Mouse (Mus musculus) heart, postnatal 0 days (tissue): ENCODE measurements around the gene Endov. TPM values are rescaled to one million over a fixed set of nuclear protein-coding genes. Genes with fewer than 3 reads are reported as not detected.

Experiments used
- ATAC-seq: fragments of 200-750 bp; cut with Nextera tagmentation; 2 replicates; pipeline ENCODE4 v1.8.0; 2017; ENCODE audit warnings: low read depth, moderate number of reproducible peaks, moderate library complexity; ENCODE audit not compliant: insufficient read depth
- DNase-seq: peaks from one replicate; pipeline ENCODE4 v3.0.0-alpha.2; 2016; ENCODE audit warnings: low spot score
- H3K27ac ChIP-seq: fragments of 300-500 bp; sonication (generic); 2 replicates; pipeline ENCODE4 v1.5.1; 2014; ENCODE audit warnings: low read depth, mild to moderate bottlenecking
- H3K27me3 ChIP-seq: fragments of 300-500 bp; sonication (generic); 2 replicates; pipeline ENCODE4 v1.6.1; 2014; ENCODE audit warnings: low read length, mixed read lengths; ENCODE audit not compliant: control insufficient read depth, insufficient read depth
- H3K36me3 ChIP-seq: fragments of 300-500 bp; sonication (generic); replicated peaks from 2 replicates; pipeline ENCODE4 v1.6.1; 2014; ENCODE audit warnings: low read length, mixed read lengths; ENCODE audit not compliant: control insufficient read depth, insufficient read depth
- H3K4me1 ChIP-seq: fragments of 300-500 bp; sonication (generic); 2 replicates; pipeline ENCODE4 v1.6.1; 2014; ENCODE audit warnings: antibody characterized with exemption; ENCODE audit not compliant: control insufficient read depth, insufficient read depth
- H3K4me2 ChIP-seq: fragments of 300-500 bp; sonication (generic); 2 replicates; pipeline ENCODE4 v1.6.1; 2014; ENCODE audit warnings: low read depth, mild to moderate bottlenecking, low read length, moderate library complexity
- H3K4me3 ChIP-seq: fragments of 300-500 bp; sonication (generic); 2 replicates; pipeline ENCODE4 v1.5.1; 2014; ENCODE audit warnings: low read depth, low read length
- H3K9ac ChIP-seq: fragments of 300-500 bp; sonication (generic); replicated peaks from 2 replicates; pipeline ENCODE4 v1.6.1; 2014; ENCODE audit warnings: low read depth, low read length, mixed read lengths
- H3K9me3 ChIP-seq: fragments of 300-500 bp; sonication (generic); replicated peaks from 2 replicates; pipeline ENCODE4 v1.6.1; 2016; ENCODE audit warnings: low read length; ENCODE audit not compliant: control insufficient read depth
- CTCF ChIP-seq: IDR thresholded peaks from 2 replicates; pipeline ENCODE4 v1.5.1; 2016; ENCODE audit warnings: antibody characterized with exemption, control low read depth, low read depth
- EP300 ChIP-seq: IDR thresholded peaks from 2 replicates; pipeline ENCODE4 v1.6.1; 2016; ENCODE audit warnings: antibody characterized with exemption, low read depth
- WGBS: fragments of 180-500 bp; shearing (Covaris S2); extraction: QIAGEN DNeasy Blood & Tissue Kit; methylation state at CpG from one replicate; pipeline ENCODE4 v1.1.7; 2014; 5-methylcytosine and 5-hydroxymethylcytosine counted together
- polyA plus RNA-seq: library from polyadenylated mRNA; unstranded; fragments of >200 nt; fragmentation: Nextera tagmentation; extraction: Ambion mirVana; gene quantifications from 2 replicates; pipeline ENCODE4 v1.2.1, GENCODE M21; 2015
- total RNA-seq: library from RNA; depleted of rRNA; stranded (reverse); fragments of >200 nt; gene quantifications from 2 replicates; pipeline ENCODE4 v1.2.3, GENCODE M21; 2014; ENCODE audit warnings: low replicate concordance

Endov gene
- total and polyA plus RNA-seq, 2 experiments from 2014 or later: 7.4 to 15.0 TPM

DNA sequence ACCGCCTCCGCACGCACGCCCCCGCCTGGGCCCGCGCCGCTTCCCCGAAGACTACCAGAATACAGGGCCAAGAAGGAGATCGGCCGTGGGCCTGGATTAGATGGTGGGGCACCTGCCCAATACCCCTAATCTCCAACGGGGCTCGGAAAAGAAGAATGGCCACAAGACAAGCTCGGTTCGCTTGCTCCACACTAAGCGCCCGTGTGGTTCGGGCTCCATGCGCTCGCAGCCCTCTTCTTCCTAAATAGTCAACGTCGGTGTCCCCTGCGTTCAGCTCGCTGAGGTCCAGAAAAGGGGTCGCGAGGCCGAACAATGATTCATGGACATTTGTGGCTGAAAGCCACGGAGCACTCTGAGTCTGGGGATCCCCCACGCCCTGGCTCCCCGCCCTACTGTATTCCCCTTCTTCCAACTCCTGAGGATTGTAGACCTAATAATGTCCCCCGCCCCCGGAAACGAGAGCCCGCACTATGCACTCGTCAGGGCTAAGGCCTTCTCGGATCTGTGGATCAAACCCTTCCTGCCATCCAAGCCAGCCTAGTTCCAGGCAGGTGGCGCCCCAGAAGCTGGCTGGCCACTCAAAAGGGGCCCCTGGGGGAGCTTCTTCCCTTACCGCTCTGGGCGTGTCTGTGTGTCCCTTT lies 56.9 kb downstream of the Endov start:
- peak overlapping the region; percentile 99 for H3K4me2 ChIP-seq
- H3K27me3 ChIP-seq: peaks cover 85% of the 10 kb centered on the region
- no peak for ATAC-seq
- TF ChIP-seq EP300 (no peak), CTCF (no peak)
- H3K4me1 ChIP-seq: peaks cover 29% of the 10 kb centered on the region
- peak overlapping the region; percentile 64 for H3K4me3 ChIP-seq
- H3K9ac ChIP-seq: peak overlapping the region; percentile 29; the same call in 1 of the 2 replicates
- no peak overlapping the region for H3K27ac ChIP-seq
- 2% methylated on average over 39 of the region's 39 CpGs for WGBS
- no peaks in the 10 kb centered on the region for H3K9me3 ChIP-seq
- H3K36me3 ChIP-seq: no peaks in the 10 kb centered on the region
- DNase-seq: no peak

DNA sequence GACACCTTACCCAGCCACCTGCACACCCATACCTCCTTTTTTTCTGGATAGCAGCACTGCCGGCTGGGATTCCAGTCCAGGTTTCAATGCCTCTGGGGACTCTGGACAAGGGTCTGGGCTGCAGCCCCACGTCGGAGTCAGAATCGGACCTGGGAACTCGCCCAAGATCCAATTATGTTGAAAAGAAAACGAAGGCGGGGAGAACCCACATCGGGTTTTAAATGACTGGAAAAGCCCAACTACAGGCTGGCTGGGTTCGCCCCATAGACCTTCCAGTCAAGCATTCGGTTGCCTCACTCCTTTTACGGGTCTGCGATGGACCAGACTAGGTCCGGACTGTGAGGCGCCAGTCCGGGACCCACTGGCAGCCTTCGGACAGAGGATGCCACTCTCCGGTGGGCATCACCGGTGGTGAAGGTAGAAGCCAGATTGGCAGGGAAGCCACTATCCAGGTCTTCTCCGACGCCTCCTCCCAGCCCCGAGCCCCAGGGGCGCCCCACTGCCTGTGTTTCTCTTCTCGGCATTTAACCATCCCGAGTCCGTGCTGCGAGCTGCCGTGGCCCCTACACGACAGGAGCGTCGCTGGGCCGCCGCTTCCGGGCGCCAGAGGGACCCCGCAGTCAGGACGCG lies 57.7 kb downstream of the Endov start:
- Histone ChIP-seq H3K4me1 (peaks cover 29% of the 10 kb centered on the region), H3K27me3 (peaks cover 83% of the 10 kb centered on the region), H3K9ac (no peak overlapping the region; the same call in 1 of the 2 replicates), H3K36me3 (no peaks in the 10 kb centered on the region), H3K4me3 (peak overlapping the region; percentile 64), H3K9me3 (no peaks in the 10 kb centered on the region), H3K27ac (no peak overlapping the region), H3K4me2 (peak overlapping the region; percentile 99)
- WGBS: 2% methylated on average over 36 of the region's 37 CpGs
- TF ChIP-seq EP300 (no peak), CTCF (no peak; the same call in 1 of the 2 replicates)
- ATAC-seq (no peak), DNase-seq (no peak)

DNA sequence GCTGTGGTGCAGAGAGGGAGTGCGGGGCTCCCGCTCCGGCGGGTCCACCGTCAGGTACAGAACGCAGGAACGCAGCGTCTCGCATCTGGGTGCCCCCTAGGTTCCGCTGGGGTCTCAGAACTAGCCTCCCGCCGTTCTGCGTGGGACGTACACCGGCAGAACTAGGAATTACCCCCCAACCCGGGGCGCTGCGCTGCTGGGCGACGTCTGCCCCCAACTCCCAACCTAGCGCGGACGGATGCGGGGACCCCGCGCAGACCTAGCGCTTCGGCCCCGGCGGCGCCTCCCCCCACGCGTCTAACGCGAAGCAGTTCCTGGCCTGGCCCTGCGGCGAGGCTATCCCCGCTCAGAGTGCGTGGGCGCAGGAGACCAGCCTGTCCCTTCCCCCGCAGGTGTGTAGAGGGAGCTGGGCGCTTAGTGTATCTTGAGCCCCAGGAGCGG lies 58.2 kb downstream of the Endov start:
- Histone ChIP-seq H3K9ac (no peak overlapping the region; the same call in 1 of the 2 replicates), H3K36me3 (no peaks in the 10 kb centered on the region), H3K9me3 (no peaks in the 10 kb centered on the region), H3K4me2 (peak overlapping the region; percentile 99), H3K4me1 (peaks cover 29% of the 10 kb centered on the region), H3K27ac (no peak overlapping the region), H3K27me3 (peaks cover 82% of the 10 kb centered on the region), H3K4me3 (peak overlapping the region; percentile 64)
- WGBS: under 1% methylated on average over 42 of the region's 43 CpGs
- ATAC-seq (no peak), DNase-seq (no peak)
- TF ChIP-seq EP300 (no peak), CTCF (no peak)

DNA sequence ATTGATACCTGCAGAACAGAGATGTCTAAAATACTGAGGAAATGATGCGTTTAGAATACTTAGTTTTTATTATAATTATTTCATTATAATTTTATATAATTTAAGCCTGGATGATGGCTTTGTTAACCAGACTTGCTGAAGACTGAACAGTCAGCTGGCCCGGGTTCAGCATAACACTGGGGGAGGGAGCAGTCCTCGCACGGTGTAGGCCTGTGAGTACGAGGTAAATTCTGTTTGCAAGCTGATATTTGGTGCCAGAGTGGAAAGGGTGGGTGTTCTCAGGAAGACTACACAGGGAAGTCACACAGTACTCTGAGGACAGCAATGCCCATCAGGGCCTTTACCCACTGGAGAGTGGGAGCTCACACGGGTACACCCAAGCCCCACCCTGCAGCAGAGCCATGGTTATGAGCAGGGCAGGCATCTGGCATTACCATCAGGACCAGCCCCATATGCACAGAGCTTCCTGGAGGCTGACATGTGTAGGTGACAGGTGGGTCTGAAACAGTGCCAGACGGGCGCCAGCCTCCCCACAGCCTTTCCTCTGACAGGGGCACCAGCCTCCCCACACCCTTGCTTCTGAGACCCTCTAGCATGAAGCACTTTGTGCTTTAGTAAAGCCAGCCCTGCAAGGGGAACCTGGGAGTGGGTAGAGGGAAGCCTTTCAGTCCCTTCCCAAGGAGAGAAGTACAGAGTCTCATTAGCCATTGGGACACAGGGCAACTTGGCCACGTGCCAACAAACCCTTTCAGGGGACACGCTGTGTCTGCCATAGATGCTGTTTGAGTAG lies 59.6 kb downstream of the Endov start:
- Histone ChIP-seq H3K9me3 (no peaks in the 10 kb centered on the region), H3K27me3 (peaks cover 74% of the 10 kb centered on the region), H3K4me1 (peaks cover 29% of the 10 kb centered on the region), H3K4me2 (no peak overlapping the region), H3K9ac (no peak overlapping the region), H3K36me3 (no peaks in the 10 kb centered on the region), H3K4me3 (no peak overlapping the region), H3K27ac (no peak overlapping the region)
- ATAC-seq: no peak
- TF ChIP-seq CTCF: no peak
- TF ChIP-seq EP300: no peak
- WGBS: 59% methylated on average over 10 of the region's 10 CpGs
- DNase-seq: no peak

DNA sequence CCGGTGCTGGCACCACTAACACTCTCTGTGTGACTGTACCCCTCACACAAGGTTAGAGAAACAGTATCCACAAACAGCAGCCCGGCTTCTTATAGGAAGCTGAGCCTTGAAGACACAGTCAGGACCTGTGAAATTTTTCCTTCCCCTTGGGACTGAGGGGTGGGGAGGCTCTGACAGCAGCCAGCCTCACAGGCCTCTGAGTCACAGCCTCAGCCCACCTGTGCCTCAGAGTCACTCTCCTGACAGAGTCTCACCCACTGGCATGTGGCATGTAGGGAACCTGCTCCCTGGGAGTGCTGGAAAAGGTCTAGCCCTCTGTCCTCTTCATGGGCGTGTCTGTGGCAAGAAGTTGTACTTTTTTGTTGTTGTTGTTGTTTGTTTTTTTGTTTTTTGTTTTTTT lies 60.3 kb downstream of the Endov start:
- no peak overlapping the region for H3K27ac ChIP-seq
- no peaks in the 10 kb centered on the region for H3K9me3 ChIP-seq
- no peak overlapping the region for H3K9ac ChIP-seq
- H3K36me3 ChIP-seq: no peaks in the 10 kb centered on the region
- H3K4me3 ChIP-seq: no peak overlapping the region
- DNase-seq (no peak), ATAC-seq (no peak)
- WGBS: 49% methylated on average over 3 of the region's 3 CpGs
- H3K27me3 ChIP-seq: peaks cover 72% of the 10 kb centered on the region
- H3K4me2 ChIP-seq: no peak overlapping the region
- TF ChIP-seq EP300: no peak
- no peak for TF ChIP-seq CTCF
- peaks cover 25% of the 10 kb centered on the region for H3K4me1 ChIP-seq
